Mouse (Mus musculus): ENCODE measurements around the gene Wbp1.

Gene Wbp1

DNA sequence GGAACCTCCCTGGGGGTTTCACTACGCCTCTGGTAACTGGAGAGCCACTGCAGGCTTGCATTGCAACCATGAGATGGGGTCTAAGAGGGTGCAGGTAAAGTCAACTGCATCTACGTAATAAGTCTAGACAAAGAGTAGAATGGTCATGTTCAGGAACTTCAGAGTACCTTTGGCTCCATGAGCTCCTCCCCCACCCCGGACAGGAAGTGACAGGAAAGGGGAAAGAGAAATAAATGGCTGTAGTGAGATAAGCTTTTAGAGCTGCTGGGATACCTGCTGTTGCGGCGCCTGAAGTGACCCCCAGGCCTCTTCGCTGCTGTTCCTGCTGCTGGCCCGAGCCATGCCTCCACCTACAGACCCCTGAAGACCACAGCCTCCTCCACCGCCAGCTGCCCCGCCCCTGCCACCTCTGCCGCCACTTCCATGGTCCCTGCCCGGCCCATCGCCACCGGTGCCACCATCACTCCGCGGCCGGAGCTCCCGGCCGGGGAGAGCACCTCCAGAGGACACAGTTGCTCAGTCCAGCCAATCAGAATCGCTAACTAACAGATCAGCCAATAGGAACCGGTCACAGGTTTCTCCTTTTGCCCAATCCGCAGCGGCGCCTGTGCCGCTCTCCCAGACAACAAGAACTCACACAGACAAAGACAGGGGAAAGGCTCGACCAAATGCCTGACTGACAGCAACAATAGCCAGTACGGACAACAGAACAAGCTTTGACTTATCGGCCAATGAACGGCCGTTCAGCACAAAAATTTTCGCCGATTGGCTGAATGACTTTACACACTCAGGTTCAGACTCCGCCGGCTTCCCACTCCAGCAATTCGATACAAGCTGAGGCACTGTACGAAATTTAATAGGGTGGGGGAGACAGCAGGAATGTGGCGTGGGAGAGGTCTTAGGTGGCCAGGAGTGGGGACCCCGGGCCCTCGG is at the start of gene Wbp1:
TSS of gene Wbp1 (minus strand) at position 630 of the 933 bp plus-strand sequence.
- DNase-seq (ENCODE audit: low read depth, low spot score): peak; percentile 97

DNA sequence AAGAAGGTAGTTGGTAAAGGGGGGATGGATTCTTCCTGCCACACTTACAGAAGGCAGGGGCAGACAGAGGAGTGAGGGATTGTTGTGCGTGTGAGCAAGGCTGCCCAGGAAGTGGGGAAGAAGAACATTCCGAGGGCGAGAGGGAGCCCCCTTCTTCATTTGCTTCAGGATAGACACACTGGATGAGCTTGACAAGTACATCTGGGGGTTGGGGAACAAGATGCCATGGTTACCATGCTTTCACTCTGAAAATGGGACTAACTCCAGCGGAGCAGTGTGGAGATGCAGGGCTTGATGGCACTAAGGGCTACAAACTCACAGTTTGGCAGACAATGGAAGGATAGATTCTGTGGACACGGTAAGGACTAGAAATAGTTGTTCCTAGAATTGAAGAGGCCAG is 49.7 kb upstream of the Wbp1 start:
- DNase-seq (ENCODE audit: low read depth, low spot score): no peak

DNA sequence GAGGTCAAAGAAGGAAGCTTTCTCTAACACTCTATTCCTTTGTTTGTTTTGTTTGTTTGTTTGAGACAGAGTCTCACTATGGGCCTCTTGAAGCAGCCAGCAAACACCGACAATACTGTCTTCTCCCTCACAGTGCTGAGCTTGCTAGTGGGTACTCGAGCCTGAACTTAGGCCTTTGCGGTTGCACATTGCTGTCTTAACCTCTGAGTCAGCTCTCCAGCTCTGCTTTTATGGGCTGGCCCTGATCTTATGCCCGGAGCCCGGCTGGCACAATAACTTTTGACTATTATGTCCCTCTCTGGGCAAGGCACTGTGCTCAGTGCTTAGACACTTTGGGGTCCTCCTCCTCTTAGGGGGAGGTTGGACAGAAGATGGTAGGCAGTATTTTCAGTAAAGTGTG is 48.5 kb upstream of the Wbp1 start:
- DNase-seq (ENCODE audit: low read depth, low spot score): no peak

DNA sequence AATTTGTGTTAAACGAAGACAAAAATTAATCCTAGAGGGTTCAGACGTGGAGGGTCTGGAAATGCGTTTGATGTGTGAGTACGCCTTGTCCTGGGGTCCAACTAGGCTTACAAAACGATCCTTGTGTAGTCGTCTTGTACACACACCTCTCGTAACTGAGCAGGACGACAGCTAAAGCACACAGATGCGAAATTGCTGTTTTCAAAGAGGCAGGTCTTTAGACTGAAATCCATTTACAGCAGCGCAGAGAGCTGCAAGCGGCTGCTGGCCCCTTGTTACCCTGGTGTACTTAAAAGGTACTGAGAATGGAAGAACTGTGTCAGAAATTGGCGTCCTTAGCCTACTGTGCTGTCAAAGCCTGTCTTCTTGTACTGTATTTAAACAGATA is 44.9 kb upstream of the Wbp1 start:
- peak; percentile 64 for DNase-seq (ENCODE audit: low read depth, low spot score)

DNA sequence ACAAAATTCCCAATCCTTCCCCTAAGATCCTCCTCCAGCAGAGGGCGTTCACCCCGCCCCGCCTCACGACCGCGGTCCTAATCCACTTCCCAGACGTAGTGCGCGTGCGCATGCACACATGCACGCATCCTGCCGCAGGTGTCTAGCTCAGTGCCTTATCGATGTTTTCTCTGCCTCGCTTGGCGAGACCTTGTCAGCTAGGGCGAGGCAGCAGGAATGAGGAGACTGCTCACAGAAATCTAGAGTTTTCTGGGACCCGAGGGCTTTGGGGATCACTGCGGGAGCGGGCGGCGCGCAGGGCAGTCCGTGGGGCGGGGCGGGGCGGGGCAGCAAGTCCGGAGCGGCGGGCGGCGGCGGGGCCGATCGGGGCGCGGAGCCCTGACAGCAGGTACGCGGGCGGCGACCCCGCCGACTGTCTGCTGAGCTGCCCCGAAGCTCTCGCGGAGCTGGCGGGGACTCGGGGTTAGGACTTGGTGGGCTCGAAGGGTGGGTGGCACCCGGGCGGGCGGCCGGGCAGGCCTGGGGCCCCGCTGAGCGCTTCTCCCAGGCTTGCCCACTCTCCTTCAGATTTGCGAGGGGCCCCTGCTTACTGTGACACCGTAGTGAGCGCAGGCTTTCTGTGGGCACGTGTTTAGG is 44.4 kb upstream of the Wbp1 start, which contains the start of gene Dctn1:
TSS of gene Dctn1 (plus strand) at position 314 of the 636 bp plus-strand sequence.
- peak; percentile 96 for DNase-seq (ENCODE audit: low read depth, low spot score)

- no peak for DNase-seq (ENCODE audit: low read depth, low spot score)
Measured at GRCm38 (mm10) chr6:83165026-83165606, 43.8 kb upstream of the Wbp1 start.

DNA sequence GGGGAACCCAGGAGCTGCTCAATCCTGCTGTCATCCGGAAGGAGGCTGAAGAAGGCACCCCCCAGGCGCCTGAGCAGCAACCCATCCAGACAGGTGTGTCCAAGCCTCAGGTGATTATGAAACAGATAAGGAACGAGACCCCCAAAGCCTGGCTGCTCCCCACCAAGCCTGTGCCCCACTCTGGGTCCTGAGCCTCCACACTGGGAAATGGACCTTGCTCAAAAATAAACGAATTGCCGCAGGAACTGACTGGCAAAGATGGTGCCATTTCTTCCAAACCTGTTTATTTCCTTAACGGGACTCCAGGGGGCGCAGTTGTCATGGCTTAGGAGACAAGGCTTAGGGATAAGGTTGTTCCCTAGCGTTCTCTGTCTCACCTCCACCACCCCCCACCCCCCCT is 41.3 kb upstream of the Wbp1 start:
- DNase-seq (ENCODE audit: low read depth, low spot score): peak; percentile 85

DNA sequence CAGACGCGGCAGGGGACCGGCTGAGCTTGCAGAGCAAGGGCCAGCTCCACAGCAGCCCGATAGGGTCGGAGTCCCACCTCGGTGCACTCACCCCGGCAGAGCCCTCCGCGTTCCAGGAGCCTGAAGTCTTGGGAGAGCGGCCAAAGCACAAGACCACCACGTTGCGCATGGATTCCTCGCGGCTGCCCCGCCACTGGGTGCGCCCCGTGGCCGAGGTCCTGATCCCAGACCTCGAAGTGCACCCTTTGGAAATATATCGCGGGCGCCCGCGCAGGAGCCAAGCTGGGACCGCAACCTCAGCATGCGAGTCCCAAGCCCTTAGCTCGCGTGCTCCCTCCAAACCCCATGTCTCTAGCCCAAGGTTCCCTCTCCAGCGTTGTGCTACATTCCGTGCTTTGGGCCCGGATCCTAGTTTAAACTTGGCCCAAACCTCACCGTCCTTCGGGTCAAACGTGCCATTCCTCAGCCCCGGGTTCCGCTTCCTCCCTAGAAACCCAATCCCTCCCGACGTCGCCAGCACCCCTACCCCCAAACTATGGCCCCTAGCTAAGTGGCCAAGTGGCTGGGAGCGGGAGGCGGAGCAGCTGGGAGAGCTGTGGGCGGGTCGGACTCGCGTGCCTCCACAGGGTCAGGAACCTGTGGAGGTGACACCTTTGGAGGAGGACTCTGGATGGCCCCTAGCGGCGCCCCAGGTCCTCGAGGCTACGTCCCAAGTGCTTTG is 40.7 kb upstream of the Wbp1 start:
- peak; percentile 27 for DNase-seq (ENCODE audit: low read depth, low spot score)

- DNase-seq (ENCODE audit: low read depth, low spot score): no peak
Measured at GRCm38 (mm10) chr6:83161442-83161841, 40.1 kb upstream of the Wbp1 start.

- peak; percentile 84 for DNase-seq (ENCODE audit: low read depth, low spot score)
Measured at GRCm38 (mm10) chr6:83159456-83159855, 38.1 kb upstream of the Wbp1 start.

DNA sequence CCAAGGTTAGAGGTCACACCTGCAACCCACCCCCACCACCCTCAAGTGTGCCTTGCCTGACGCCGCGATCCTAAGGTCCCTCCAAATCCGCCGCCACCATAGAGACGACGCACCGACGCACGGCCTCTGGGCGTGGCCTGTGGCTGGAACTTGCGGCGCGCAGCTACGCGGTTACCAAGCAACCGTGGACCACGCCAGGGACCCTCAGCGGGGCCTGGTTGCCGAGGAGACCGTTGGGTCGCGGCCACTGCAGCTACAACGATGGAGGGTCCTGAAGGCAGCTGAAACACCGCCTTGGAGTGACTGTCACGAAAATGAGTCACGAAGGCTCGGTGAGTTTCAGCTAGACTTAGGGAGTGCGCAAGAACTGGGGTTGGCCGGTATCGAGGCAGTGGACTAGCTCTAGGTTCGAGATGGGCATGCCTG is 34.9 kb upstream of the Wbp1 start, which contains the start of the genes Wdr54 and 1700003E16Rik:
TSS of gene Wdr54 (minus strand) at position 139 of the 426 bp plus-strand sequence.
TSS of gene 1700003E16Rik (plus strand) at position 146 of the 426 bp plus-strand sequence.
- peak; percentile 73 for DNase-seq (ENCODE audit: low read depth, low spot score)

GRCm38 (mm10) chr6:83155552-83156238 is 34.3 kb upstream of the Wbp1 start:
- DNase-seq (ENCODE audit: low read depth, low spot score): peak; percentile 31

- no peak for DNase-seq (ENCODE audit: low read depth, low spot score)
Measured at GRCm38 (mm10) chr6:83153485-83153884, 32.1 kb upstream of the Wbp1 start.

- DNase-seq (ENCODE audit: low read depth, low spot score): no peak
Measured at GRCm38 (mm10) chr6:83153038-83153437, 31.7 kb upstream of the Wbp1 start.

DNA sequence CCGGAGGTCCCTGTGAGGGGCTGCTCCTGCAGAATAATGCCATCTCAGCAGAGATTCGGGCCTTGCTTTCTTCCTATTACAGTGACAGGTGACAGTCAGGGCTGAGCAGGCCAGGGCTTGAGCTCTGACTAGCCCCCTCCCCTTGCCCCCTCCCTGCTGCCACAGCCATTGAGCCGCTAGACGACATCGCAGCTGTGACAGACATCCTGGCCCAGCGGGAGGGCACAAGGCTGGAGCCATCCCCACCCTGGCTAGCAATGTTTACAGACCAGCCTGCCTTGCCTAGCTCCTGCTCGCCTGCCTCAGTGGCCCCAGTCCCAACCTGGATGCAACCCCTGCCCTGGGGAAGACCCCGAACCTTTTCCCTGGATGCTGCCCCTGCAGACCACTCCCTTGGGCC is 30.4 kb upstream of the Wbp1 start:
- no peak for DNase-seq (ENCODE audit: low read depth, low spot score)

DNA sequence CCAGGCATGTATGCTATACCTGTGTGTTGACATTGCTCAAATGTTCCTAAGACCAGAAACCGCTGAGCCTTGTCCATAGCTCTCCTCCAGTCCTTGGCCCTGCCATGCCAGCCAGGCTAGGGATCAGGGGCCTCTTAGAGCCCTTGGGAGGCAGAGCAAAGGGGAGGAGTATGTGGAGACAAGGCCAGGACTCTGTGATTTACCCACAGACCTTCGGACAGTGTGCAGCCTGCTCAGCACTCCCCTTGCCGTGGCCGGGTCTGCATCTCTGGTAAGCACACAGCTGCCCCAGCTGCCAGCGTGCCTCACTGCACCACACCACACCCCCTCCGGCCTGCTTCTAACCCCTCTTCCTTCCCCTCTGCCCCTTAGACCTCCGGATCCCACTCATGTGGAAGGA is 25.9 kb upstream of the Wbp1 start:
- no peak for DNase-seq (ENCODE audit: low read depth, low spot score)

DNA sequence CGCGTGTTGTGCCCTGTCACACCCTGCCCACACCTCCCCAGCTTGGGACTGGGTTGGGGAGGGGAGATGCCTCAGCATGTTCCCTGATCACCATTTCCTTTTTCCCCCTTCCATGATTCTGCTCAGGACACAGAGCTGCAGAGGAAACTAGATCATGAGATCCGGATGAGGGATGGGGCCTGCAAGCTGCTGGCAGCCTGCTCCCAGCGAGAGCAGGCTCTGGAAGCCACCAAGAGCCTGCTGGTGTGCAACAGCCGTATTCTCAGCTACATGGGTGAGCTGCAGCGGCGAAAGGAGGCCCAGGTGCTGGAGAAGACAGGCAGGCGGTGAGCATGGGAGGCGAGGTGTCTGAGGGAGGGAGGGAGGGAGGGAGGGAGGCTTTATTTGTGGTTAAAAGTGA is 24.4 kb upstream of the Wbp1 start:
- DNase-seq (ENCODE audit: low read depth, low spot score): no peak

- DNase-seq (ENCODE audit: low read depth, low spot score): no peak
Measured at GRCm38 (mm10) chr6:83145209-83145608, 23.9 kb upstream of the Wbp1 start.

DNA sequence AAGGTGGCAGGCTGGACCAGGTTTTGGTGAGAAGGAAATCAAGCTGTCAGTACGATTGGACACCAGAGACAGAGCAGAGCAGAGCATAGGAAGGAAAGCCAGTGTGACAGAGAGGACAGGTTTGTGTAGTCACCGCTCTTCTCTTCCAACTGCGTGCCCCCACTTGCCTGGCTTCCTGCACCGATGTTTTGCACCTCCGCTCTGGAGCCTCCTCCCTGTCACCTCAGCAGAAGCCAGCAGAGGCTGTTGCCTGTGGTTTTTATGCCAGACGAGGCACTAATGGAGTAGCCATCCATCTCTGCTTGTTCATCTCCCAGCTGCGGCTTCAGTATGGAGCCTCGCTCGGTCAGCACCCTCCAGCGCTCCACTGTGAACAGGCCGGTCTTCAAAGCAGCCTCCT is 21.5 kb upstream of the Wbp1 start:
- no peak for DNase-seq (ENCODE audit: low read depth, low spot score)

DNA sequence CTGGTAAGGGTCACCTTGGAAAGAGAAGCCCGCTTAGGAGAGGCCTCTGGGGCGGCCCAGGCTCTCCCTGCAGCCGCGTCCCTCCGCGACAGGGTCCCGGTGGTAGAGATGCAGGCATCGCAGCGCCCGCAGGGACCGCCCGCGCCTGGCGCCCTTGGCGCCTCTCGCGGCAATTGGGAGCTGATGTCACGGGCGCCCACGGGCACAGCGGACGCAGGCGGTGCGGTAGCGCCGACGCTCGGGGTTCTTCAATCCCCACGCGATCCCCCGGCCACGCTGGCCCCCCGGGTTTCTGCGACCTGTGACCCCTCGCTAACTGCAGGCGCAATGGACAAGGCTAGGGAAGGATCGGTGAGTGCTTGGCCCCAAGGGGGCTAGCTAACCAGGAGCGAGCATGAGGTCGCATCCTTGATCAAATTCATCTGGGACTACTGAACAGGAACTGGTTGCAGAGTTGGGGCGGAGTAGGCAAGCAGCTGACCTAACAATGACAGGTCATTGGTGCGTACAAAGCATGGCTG is 20.9 kb upstream of the Wbp1 start:
- no peak for DNase-seq (ENCODE audit: low read depth, low spot score)

DNA sequence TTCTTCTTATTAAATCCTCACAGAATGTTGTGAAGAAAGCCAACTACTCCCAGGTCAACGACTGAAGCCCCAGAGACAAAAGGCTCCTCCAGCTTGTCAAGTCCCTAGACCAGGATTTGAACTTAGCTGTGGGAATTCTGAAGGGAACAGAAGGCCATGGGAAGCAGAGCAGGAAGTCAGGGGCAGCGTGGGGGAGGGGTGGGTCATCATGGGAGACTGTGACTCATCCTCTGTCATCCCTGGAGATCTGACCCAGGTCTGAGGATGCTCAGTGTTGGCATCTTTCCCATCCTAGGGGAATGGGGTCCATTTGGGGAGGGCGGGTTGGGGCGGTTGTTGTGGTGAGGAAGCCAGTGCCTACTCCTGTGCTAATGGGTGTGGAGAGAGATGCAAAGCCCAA is 20.3 kb upstream of the Wbp1 start:
- no peak for DNase-seq (ENCODE audit: low read depth, low spot score)

Measured in CD4-positive, CD25-positive, alpha-beta regulatory T cell, adult 2 months (primary cell).